Mouse (Mus musculus) myocyte (in vitro differentiated cells): ENCODE data around the gene Duoxa1. TPM values are rescaled to one million over a fixed set of nuclear protein-coding genes. Genes with fewer than 3 reads are reported as not detected.
"Not testable (repeated sequence)": the region's sequence is repeated elsewhere in the genome, so short reads cannot be mapped to it uniquely, and the experiment has no call there.

Experiments
- H3K27me3 ChIP-seq: one replicate; pipeline ENCODE4 v1.6.1; 2011; ENCODE audit not compliant: control insufficient read depth, insufficient read depth, insufficient read length
- H3K36me3 ChIP-seq: one replicate; pipeline ENCODE4 v1.6.1; 2011; ENCODE audit not compliant: control insufficient read depth, insufficient read depth
- H3K4me2 ChIP-seq: one replicate; pipeline ENCODE4 v1.6.1; 2011; ENCODE audit warnings: low read depth, control low read depth
- H3K4me3 ChIP-seq: one replicate; pipeline ENCODE4 v1.5.1; 2011; ENCODE audit warnings: mild to moderate bottlenecking, control low read depth, moderate library complexity
- H3K79me2 ChIP-seq: one replicate; pipeline ENCODE4 v1.6.1; 2011; ENCODE audit not compliant: control insufficient read depth, insufficient read depth
- H3ac ChIP-seq: one replicate; pipeline ENCODE4 v1.6.1; 2011; ENCODE audit not compliant: control insufficient read depth, insufficient read length
- CEBPB ChIP-seq: IDR thresholded peaks from 2 replicates; pipeline ENCODE4 v1.6.1; 2011; ENCODE audit warnings: mild to moderate bottlenecking, moderate library complexity; ENCODE audit not compliant: poor library complexity, insufficient read depth, severe bottlenecking
- E2F4 ChIP-seq: IDR thresholded peaks from one replicate; pipeline ENCODE4 v1.6.1; 2011; ENCODE audit warnings: mild to moderate bottlenecking, control low read depth, moderate library complexity; ENCODE audit not compliant: insufficient read depth
- MAX ChIP-seq: IDR thresholded peaks from one replicate; pipeline ENCODE4 v1.6.1; 2011; ENCODE audit warnings: low read depth, mild to moderate bottlenecking, control low read depth
- MYOD1 ChIP-seq, 3 experiments: IDR thresholded peaks; one replicate each; pipeline ENCODE4 v1.6.1; 2011; ENCODE audit warnings: control low read depth in 2 of 3, low read depth in 2 of 3, mild to moderate bottlenecking in 2 of 3, moderate library complexity in 1 of 3; ENCODE audit not compliant: insufficient read length in 2 of 3, control insufficient read depth in 1 of 3
- MYOG ChIP-seq, 3 experiments: IDR thresholded peaks; one replicate each; pipeline ENCODE4 v1.6.1; 2011; ENCODE audit warnings: control low read depth in 2 of 3, low read depth in 2 of 3, mild to moderate bottlenecking in 2 of 3; ENCODE audit not compliant: insufficient read length in 2 of 3, control insufficient read depth in 1 of 3, insufficient read depth in 1 of 3
- POLR2A ChIP-seq: IDR thresholded peaks from one replicate; pipeline ENCODE4 v1.6.1; 2011; ENCODE audit warnings: low read depth, mild to moderate bottlenecking, control low read depth, moderate library complexity; ENCODE audit not compliant: insufficient read length
- POLR2AphosphoS2 ChIP-seq: IDR thresholded peaks from one replicate; pipeline ENCODE4 v1.6.1; 2011; ENCODE audit warnings: low read depth, control low read depth; ENCODE audit not compliant: insufficient read length
- REST ChIP-seq: IDR thresholded peaks from one replicate; pipeline ENCODE4 v1.6.1; 2011; ENCODE audit warnings: mild to moderate bottlenecking, control low read depth, moderate library complexity; ENCODE audit not compliant: insufficient read depth, insufficient read length
- SRF ChIP-seq: IDR thresholded peaks from one replicate; pipeline ENCODE4 v1.6.1; 2011; ENCODE audit warnings: low read depth; ENCODE audit not compliant: control insufficient read depth, insufficient read length
- TCF12 ChIP-seq: IDR thresholded peaks from one replicate; pipeline ENCODE4 v1.6.1; 2011; ENCODE audit warnings: mild to moderate bottlenecking, control low read depth; ENCODE audit not compliant: poor library complexity, insufficient read depth, severe bottlenecking
- TCF3 ChIP-seq: IDR thresholded peaks from one replicate; pipeline ENCODE4 v1.6.1; 2011; ENCODE audit warnings: low read depth, control low read depth; ENCODE audit not compliant: insufficient read length
- USF1 ChIP-seq: IDR thresholded peaks from one replicate; pipeline ENCODE4 v1.6.1; 2011; ENCODE audit warnings: low read depth, mild to moderate bottlenecking, control low read depth, moderate library complexity
- polyA plus RNA-seq: library from polyadenylated mRNA; unstranded; fragments of >200 nt; fragmentation: generic; extraction: Trizol; gene quantifications from one replicate; pipeline ENCODE4 v1.2.1, GENCODE M21; 2012; ENCODE audit warnings: missing spikeins

Duoxa1 gene
- polyA plus RNA-seq, 1 experiment: 2.6 TPM

DNA sequence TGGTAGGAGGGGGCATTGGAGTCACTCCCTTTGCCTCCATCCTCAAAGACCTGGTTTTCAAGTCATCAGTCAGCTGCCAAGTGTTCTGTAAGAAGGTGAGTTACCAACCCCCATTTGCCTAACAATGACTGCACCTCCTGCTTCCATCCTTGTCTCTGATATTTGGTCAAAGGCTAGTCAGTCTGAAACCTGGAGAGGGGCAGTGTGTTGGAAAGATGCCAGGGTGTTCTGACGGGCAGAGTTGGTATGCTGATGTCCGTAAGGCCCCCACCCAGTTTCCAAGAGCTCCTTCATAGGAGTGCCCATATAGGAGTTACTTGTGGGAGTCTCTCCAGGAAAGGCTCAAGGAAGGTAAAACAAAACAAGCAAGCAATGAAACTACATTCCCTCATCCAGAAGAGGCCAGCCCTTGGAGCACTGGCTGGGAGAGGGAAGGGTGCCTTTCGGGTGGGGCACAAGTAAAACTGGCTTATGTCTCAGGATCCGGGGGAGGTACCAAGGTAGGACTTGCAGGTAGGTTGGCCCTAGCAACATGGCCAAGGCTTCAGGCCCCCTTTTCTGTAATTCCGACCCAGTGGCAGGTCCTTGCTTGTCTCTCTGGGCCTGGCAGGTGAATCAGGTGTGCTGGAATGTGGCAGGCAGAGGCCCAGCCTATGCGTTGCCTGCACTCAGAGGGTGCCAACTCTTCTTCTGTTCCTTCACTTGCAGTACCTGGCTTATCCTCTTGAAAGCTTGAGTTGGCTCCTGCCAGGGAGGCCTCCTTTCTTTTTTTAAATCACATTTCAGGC, 31.8 kb upstream of the Duoxa1 start:
- H3K4me2 ChIP-seq: no peak overlapping the region
- no peaks in the 10 kb centered on the region for H3K36me3 ChIP-seq
- no peaks in the 10 kb centered on the region for H3K27me3 ChIP-seq
- H3K4me3 ChIP-seq: no peak overlapping the region
- TF ChIP-seq POLR2AphosphoS2: peak; percentile 15
- no peak for TF ChIP-seq TCF12
- H3ac ChIP-seq: no peak overlapping the region
- H3K79me2 ChIP-seq: no peaks in the 10 kb centered on the region

DNA sequence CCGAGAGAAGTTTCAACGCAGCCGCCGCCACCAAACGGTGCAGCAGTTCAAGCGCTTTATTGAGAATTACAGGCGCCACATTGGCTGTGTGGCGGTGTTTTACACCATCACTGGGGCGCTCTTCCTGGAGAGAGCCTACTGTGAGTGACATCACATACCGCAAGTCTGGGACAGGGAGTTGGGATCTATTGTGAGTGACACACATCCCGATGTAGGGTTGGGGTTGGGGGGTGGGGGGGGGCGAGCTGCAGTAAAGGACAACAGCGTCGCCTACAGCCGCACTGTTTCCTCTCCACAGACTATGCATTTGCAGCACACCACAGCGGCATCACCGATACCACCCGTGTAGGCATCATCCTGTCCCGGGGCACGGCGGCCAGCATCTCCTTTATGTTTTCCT, 23.8 kb upstream of the Duoxa1 start:
- H3K36me3 ChIP-seq: no peaks in the 10 kb centered on the region
- no peaks in the 10 kb centered on the region for H3K27me3 ChIP-seq
- TF ChIP-seq TCF12 (no peak), CEBPB (no peak), E2F4 (no peak), USF1 (no peak), REST (no peak), POLR2A (no peak), SRF (no peak), POLR2AphosphoS2 (no peak), MYOG (IDR thresholded peaks at IDR 0.05; ENCODE audit: control insufficient read depth in 1 of 3, insufficient read depth in 1 of 3, insufficient read length in 2 of 3, low read depth in 2 of 3) (no peak), TCF3 (no peak), MAX (no peak), MYOD1 (IDR thresholded peaks at IDR 0.05; ENCODE audit: control insufficient read depth in 1 of 3, insufficient read length in 2 of 3, low read depth in 2 of 3) (no peak)
- H3K4me2 ChIP-seq: no peak overlapping the region
- no peaks in the 10 kb centered on the region for H3K79me2 ChIP-seq
- no peak overlapping the region for H3ac ChIP-seq
- H3K4me3 ChIP-seq: no peak overlapping the region

DNA sequence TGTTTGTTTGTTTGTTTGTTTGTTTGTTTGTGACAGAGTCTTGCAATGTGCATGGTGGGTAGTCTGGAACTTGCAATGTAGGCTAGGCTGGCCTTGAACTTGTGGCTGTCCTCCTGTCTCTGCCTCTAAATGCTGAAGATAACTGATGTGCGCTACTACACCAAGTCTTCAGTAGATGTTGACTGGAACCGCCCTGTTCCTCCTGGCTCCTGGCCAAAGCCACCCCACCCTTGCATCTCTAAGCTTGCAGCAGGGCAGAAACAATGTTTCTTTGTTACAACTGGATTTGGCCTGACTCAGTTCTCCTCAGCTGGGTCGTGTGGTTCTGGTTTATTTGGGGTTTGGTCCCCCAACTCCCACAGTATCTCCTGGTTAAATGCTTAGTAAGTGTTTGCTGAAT, 20.6 kb upstream of the Duoxa1 start:
- Histone ChIP-seq H3K27me3 (no peaks in the 10 kb centered on the region), H3K79me2 (no peaks in the 10 kb centered on the region), H3K36me3 (no peaks in the 10 kb centered on the region), H3ac (no peak overlapping the region), H3K4me3 (no peak overlapping the region), H3K4me2 (no peak overlapping the region)
- TF ChIP-seq POLR2AphosphoS2 (no peak), POLR2A (no peak), USF1 (no peak), MYOG (IDR thresholded peaks at IDR 0.05; ENCODE audit: control insufficient read depth in 1 of 3, insufficient read depth in 1 of 3, insufficient read length in 2 of 3, low read depth in 2 of 3) (no peak), MYOD1 (IDR thresholded peaks at IDR 0.05; ENCODE audit: control insufficient read depth in 1 of 3, insufficient read length in 2 of 3, low read depth in 2 of 3) (no peak), E2F4 (no peak), MAX (no peak), TCF12 (no peak), CEBPB (no peak), TCF3 (no peak), REST (no peak), SRF (no peak)

DNA sequence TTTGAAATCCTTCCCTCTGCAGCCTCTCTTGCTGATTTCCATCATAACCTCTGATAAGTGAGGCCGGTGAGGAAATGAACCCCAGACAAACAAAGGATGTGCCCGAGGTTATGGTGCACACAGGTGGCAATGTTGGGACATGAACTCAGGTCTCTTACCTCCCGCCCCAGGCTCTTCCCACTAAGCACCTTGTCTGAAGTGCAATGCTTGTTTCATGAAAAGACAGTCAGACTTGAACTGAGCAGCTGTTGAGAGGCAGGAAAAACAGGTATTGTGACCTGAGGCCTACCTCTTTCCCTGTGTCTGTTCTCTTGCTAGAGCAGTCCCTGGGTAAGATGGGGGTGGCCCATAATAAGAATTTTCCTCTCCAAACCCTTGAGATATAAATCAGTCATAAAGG, 18.7 kb upstream of the Duoxa1 start:
- no peak overlapping the region for H3ac ChIP-seq
- no peak overlapping the region for H3K4me2 ChIP-seq
- no peaks in the 10 kb centered on the region for H3K36me3 ChIP-seq
- no peak for TF ChIP-seq REST
- no peak for TF ChIP-seq CEBPB
- no peak for TF ChIP-seq POLR2AphosphoS2
- no peak for TF ChIP-seq TCF3
- no peak for TF ChIP-seq MYOD1 (IDR thresholded peaks at IDR 0.05; ENCODE audit: control insufficient read depth in 1 of 3, insufficient read length in 2 of 3, low read depth in 2 of 3)
- no peak for TF ChIP-seq TCF12
- no peak for TF ChIP-seq E2F4
- no peak for TF ChIP-seq USF1
- no peak for TF ChIP-seq SRF
- no peak for TF ChIP-seq MAX
- no peak for TF ChIP-seq POLR2A
- no peak for TF ChIP-seq MYOG (IDR thresholded peaks at IDR 0.05; ENCODE audit: control insufficient read depth in 1 of 3, insufficient read depth in 1 of 3, insufficient read length in 2 of 3, low read depth in 2 of 3)
- H3K4me3 ChIP-seq: no peak overlapping the region
- no peaks in the 10 kb centered on the region for H3K79me2 ChIP-seq
- H3K27me3 ChIP-seq: no peaks in the 10 kb centered on the region

DNA sequence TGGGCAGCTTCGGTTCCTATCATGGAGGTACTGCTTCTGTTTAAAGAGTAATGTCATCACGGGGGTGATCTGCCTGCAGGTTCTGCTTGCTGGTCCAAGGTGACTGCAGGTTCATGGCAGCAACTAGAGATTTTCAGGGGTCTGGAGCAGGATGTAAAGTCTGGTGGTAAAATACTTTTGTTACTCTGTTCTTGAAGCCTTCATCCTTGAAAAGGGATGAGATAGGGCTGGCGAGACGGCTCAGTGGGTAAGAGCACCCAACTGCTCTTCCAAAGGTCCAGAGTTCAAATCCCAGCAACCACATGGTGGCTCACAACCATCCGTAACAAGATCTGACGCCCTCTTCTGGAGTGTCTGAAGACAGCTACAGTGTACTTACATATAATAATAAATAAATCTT, 16.8 kb upstream of the Duoxa1 start:
- not testable (repeated sequence) for H3K79me2 ChIP-seq, H3K36me3 ChIP-seq, H3K27me3 ChIP-seq, H3K4me3 ChIP-seq, H3K4me2 ChIP-seq, H3ac ChIP-seq
